Mouse (Mus musculus) layer of hippocampus, postnatal 10 days (tissue): ENCODE data around the gene Nfkbiz. TPM values are rescaled to one million over a fixed set of nuclear protein-coding genes. Genes with fewer than 3 reads are reported as not detected.
A peak's percentile ranks its signal among the peaks of the same experiment; 100 is the strongest.

Source experiments
- DNase-seq, 2 experiments: peaks; one replicate each; pipeline ENCODE4 v3.0.0; 2021; ENCODE audit warnings: low spot score in 2 of 2
- total RNA-seq, 2 experiments: library from RNA; stranded (reverse); gene quantifications; 2 replicates each; pipeline ENCODE4 v1.2.3; 2021

The Nfkbiz gene
- total RNA-seq, 2 experiments from 2014 or later = 4.4 to 4.5 TPM

DNA sequence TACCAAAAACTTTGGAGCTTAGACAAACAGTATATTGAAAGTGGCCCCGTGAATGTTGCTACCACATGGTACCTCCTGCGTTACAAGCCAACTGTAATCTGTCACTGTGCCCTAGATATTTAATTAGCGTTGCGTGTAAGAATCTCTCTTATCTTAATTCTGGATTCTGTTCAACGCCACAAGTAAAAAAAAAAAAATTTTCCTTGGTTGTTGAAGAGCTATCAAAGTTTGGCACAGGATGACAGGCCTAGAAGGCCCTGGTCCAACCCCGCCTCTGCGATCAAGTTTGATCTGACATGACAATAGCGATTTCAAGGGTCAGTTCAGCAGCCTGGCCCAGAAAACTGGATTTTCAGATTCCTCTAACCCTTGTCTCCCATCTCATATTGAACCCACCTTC lies 6.1 kb downstream of the Nfkbiz start:
- DNase-seq = no peak

DNA sequence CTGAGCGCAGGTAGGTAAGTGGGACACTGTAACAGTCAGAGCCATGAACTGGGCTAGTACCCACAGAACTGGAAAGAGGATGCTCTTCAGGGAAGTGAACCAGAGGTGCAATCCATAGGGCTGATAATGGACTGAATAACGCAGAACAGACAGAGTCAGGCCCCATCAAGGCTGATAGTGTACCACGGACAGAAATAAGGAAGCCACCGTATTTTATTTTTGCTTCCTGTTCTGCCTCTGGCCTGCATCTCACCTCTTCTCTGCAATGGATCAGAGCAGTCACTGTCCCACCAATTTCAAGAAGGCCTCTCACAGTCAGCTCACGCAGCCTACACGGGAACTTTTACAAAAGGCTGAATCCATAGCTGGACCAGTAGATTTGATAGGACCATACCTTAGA lies 6.7 kb downstream of the Nfkbiz start:
- DNase-seq = no peak

DNA sequence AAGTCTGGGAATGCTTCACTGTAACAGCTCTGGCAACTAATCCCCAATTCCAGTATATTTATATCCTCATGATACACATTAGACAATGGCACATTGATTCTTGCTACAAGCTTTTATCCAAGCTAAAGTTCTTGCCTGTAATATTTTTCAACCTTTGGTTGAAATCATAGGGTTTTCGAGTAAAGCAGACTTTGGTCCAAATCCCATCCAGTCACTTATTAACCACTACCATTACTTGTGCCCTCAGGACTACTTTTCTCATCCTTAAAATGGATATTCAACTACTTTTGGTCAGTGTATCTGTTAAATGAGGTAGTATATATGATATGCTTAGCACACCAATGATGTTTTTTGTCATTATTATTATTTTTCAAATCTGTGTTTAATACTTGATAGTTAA lies 7.2 kb downstream of the Nfkbiz start:
- DNase-seq = no peak

DNA sequence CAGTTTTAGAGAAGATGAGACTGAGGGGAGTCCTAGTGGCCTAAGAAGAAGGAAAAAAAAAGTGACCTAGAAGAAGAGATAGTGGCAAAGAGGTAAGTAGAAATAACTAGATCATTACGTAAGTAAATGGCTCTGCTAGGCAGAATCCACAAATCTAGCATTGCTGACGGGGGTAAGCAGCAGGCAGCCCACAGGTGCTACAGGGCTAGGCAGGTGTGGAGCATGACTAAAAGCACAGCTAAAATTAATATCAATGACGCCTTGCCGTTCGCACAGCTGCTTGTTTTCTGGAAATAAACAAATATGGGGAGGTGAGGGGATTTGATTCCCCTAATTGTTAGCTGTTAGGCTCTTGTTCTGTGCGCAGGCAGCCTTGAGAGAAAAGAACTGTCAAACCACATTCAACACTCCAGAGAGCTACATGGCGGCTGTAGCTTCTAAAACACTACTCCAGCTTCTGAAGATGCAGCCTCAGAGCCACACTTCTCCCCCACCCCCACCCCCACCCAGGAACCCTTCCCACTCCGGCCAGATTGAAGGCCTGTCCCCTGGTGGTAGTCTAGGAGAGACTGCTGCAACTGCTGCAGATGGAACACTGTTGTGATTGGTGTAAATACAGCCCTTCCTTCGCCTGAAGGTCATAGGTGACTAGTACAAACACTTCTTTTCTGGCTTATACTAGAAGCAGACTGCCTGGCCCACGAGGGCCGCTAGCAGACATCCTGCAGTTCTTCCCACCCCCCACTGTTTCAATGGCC lies 15.1 kb downstream of the Nfkbiz start:
- no peak for DNase-seq

DNA sequence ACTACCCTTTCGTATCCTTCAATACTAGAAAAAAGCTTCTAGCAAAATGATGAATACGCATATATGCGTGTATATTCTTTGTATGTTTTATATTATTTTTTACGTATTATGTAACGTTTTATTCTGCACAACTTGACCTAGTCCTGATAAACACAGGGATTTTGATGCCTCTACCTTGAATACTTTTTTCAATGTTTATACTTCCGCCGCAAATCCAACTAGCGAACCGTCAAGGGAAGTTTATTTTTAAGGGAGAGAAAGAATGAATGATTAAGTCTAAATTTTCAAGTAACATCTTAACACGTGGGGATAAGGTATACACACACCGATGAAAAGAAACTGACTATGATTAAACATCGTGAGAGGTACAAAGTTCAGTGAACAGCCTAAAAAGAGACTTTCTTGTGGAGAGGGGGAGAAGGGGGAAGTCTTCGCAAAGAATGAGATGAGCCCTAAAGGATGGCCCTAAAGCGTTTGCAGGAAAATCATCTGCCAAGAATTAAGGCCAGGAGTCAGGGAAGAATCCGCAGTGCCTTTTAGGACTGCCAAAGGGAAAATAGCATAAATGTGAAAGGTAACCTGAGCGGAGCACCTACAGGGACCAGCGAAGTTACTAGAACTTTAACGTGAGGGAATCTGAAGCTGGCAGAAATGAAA lies 15.8 kb downstream of the Nfkbiz start:
- no peak for DNase-seq

DNA sequence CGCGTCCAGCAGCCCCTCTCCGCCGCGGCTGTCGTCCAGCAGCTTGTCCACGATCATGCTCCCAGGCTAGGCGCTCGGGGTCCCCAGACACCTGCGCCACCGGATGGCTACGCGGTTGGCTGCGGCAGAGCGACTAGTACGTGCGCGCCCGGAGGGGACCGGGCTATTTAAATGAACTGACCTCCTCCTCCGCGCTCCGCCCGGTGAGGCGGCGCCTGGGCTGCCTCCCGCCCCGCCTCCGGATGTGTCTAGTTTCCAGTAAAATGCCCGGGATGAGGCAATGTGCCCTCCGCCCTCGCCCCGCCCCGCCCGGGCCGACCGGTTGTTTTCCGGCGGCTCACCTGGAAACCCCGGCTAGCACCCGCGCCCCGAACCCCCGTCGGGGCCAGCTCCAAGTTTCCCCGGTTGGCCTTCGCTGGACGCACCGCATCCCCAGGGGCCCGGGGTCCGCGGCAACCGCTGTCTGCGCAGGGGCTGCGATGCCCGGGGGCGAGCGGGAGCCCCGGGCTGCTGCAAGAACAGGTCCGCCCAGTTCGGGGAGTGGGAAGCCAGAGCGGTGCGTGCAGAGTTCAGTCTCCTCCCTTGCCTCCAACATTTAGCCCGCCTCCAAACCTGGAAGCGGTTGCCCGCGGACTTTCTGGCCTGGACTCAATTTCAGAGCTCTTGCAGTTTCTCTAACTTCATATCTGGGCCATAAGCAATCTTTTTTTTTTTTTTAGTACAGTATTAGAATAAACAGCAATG lies 16.5 kb downstream of the Nfkbiz start:
- peak; percentile 72 to 81 for DNase-seq

DNA sequence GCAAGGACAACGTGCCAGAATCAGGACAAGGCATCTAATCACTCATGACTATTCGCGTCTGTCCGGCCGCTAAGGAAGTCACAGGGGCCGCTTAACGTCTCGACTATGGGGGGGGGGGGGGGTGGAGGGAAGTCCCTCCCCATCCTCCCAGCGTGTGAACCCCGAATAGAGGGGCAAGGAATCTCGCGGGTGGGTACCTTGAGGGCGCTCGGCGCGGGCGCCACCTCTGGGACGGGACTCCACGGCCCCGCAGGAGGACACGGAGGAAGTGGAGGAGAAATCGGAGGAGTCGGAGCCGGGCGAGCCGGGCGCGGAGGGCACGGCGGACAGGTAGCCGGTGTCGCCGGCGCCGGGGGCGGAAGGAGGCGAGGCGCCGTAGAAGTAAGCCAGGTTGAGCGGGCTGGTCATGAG lies 17.1 kb downstream of the Nfkbiz start:
- no peak for DNase-seq

DNA sequence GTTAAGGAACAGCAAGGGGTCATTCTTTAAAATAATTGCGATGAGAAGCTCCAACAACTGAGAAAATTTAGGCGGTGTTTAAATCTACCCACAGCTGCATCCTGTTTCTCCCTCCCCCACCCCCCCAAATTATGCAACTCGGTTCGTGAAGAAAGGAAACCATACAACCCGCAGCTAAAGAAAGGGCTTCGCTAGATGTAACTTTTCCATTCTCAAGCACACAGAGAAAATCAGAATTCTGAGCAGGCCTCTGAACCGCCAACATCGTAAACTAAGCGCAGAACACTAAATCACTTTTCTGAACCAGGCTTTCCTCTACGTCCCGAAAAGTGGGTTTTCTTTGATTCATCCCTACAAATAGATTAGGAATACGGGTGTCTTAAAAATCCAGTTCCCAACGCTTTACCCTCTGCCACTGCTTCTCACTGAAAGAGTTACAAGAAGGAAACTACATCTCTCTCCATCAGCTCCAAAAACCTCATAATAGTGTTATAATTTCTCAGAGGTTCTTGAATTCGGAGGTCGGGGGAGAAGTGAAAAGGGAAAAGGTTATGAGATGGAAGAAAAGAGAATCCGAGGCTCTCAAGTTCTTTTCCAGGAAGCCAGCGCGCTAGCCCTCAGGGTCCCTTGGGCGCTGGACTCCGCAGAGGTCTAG lies 17.7 kb downstream of the Nfkbiz start:
- no peak for DNase-seq

DNA sequence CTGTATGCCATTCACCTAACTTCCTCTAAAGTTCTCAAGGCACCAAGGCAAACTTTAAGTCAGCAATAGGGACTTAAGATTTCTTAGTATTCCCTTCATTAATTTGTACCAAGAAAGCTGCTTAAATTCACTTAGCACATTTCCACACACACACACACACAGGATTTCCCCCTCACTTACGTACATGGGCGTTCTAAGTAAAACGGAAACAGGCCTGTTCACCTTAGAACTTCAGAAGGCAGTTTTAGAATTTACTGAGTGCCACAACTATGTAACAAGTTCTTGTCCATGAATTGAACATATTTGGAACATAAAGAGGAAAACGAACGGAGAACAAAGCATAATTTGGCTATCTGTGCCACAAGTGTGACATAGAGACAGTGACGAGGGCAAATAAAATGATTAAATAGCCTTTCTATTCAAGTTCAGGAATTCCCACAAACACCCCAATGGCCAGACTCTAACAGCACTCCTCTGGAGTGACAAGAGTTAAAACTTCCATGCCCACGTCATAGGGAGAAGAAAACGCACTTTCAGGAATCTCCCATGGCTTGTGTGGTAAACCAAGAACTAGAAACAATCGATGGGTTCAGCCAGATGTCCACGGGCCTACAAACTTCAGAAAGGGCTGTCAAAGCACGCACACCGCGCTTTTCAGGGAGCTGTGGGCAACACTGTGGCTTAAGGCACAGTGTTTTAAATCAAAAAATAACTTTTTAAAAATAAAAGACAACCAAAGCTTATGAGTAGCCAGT lies 18.4 kb downstream of the Nfkbiz start:
- DNase-seq = no peak

DNA sequence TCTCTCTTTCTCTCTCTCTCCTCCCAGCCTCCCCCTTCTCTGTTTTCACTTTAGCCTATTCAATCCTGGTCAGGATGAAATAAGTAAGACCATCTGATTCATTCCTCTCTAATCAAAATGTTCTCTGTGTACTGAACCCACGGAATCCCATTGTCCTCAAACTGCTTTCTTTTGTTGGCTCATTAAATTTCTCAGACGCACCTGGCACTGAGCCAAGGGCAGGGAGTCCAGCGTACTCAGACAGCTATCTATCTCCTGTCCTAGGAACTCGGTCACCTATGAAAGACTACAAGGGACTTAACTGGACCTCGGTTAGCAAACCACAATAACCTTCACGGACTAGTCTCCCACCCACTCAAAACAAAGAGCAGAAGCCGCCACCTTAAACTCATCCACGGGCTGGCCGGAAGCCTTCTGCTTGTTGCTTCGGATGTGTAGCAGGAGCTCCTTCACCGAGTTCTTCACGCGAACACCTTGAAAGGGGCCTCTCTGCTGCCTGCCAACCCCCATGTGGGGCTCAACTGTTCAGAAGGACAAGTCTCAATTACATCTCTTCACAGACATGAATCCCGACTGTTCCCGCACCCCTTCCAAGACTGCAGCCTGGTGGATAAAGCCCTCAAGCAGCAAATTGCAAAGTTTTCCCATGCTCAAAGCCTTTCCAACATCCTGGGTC lies 19.4 kb downstream of the Nfkbiz start:
- DNase-seq = peak; percentile 34

DNA sequence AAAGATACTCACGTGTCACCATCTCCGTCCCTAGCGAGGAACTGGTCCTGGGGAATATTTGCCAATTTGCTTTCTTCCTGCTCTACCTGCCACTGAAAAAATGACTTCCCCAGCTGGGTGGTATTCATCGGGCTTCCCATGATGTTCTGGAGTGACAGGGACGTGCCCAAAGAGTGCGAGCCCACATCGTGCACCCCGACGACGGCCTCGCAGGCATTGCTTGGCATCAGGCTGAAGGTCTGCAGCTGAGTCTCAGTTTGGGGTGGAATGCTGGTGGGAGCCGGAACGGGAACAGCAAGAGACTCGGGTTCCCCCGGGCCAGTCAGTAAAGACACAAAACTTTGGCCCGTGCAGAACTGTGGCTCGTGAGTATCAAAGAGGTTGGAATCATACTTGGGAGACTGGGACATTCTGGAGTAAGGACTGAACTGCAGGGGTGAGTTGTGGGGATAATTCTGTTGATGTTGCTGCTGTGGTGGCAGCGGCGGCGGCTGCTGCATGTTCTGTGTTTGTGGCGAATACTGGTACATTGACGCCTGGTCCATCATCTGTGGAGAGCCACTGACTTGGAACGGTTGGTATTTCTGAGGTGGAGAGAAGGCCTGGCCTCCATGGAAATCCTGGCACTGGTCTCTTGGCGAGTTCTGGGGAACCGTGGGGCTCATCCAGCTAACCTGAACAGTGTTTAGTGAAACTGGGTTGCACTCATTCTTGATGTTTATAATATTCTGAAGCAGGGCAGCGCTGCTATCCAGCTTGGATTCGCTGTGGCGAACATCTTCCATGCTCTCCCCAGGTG lies 20.8 kb downstream of the Nfkbiz start:
- no peak for DNase-seq

DNA sequence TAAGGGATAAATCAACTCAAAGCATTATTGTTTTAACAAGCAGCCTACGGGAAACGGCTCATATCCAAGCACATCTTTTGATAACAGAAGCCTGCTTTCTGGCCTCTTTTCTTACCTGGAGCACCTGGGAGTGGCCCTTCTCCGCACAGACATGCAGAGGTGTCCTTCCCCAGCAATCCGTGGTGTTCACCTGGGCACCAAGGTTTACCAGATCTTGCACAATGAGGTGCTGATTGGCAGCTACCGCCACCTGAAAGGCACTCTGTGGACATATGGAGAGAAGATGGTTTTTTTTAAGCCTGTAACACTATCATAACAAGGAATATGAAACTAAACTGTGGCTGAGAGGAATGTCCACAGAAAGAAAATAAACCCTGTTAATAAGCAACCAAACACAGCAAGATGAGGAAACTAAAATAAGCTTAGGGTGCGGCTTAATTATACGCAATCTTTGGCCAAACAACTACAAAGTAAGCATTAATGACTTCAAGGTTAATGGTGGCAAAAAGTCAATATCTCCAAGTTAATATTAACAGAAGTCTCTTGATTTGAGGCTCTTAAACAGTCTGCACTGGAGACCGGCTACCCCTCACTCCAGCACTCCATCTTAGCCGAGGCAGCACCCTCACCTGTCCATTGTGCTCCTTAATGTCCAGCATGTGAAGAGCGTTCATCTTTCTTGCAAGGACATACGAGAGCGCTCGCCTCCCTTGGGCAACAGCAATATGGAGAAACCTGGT lies 22.3 kb downstream of the Nfkbiz start:
- no peak for DNase-seq

DNA sequence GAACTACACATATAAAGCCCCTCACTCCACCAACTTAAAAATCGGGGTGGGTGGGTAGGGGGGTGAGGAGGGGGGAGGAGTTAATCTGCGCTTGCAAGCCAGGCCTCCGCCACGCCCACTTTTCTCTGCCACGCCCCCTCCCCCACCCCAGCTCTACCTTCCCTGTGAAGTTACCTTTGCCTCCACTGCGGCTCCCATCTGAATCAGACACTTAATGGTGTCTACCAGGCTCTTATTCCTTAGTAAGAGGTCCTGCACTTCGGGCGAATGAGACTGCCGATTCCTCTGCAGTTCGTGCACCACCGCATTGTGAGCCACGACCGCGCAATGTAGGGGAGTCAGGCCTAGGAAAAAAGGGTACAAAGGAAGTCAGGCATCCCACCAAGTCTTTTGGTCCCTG lies 23.2 kb downstream of the Nfkbiz start:
- no peak for DNase-seq

DNA sequence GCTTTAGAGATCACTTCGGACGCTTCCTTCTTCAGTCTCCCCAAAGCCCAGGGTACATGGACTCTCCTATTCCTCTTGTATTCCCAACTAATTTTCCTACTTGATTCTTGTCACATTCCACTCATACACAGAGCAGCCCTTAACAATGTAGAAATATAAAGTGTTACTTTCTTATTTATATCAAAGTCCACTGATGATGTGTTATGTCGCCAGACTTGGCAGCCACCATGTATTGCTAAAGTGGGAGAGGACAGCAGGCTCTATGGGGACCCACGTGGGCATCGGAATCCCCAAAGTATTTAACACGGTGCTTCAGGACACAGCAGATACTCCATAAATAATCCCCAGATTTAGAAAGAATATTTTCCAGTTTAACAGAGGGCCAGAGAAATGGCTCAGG lies 24.0 kb downstream of the Nfkbiz start:
- no peak for DNase-seq

DNA sequence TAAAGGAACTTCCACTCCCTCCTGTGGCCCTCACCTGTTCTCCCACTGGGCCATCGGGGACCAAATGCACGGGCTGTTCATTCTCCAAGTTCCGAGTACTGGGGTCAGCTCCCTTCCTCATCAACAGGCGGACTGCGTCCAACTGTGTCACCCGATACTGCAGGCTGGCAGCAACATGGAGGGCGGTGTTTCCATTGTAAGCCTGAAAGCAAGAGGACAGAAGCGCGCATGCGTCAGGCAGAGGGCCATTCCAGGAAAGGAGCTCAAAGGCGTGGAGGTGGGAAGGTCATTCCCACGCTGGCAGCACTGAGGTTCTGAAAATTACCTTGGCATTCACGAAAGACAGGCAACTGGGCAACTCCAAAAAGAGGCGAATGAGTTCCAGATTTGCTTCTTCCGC lies 24.8 kb downstream of the Nfkbiz start:
- peak in 1 of 2 experiments; percentile 42 for DNase-seq

DNA sequence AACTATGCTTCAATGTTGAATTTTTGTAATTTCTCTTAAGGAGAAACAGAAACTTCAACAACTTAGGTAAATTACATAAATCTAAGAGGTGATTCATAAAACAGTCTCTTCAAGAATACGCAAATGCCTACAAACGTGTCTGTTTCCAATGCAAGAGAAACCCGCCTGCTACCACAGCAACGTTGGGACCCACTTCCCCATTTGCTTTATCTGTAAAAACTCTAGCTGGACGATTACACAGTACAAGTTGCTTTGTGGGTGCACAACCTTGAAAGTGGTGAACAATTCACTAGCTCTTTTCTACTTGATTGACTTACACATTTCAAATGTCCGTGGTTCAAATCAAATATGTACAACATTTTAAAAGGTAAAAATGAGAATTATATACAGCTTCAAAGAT lies 26.9 kb downstream of the Nfkbiz start:
- DNase-seq = no peak

DNA sequence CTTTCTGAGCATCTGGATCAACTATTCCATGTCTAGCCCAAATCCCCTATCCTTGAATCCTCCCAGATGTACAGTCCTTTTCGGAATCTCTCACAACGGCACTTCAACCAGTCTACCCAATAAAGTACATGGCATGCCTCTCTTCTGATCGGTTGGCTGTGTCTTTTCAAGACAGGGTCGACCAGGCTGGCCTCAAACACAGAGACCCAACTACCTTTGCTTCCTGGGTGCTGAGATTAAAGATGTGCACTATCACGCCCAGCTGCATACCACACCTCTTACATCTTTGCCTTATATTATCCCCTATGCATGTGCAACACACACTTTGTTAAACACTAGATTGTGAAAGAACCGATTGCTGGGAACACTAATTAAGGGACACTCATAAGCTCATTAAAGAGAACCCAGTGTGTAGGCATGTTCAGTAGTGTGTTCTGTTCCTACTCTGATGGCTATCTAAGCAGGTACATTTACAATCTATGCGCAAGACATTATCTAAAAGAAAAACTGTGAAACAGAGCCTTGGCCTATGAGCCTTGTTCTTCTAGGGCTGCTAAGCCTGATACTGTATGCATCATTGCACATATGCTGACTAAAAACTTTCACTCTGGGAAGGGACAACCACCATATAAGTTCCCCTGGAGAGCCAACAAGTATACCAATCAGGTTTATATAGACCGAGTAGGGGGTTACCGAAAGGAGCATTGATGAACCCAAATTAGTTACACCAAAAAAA lies 28.8 kb downstream of the Nfkbiz start:
- no peak for DNase-seq

DNA sequence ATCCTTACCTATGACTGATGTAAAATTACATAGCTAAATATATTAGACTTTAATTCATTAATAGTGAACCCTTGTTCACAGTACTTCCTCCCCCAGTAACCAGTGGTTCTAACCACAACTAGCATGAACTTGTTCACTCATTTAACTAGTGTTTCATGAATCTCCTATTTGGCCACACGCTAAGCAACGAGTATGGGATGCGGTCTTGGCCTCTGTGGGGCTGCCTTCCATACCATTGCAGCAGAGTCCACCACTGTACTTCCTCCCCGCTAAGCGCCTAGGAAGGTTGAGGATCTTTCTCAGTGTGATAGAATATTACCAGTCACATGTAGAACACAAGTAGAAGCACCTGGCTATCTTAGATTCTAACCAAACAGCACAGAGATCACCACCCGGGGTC lies 29.4 kb downstream of the Nfkbiz start:
- DNase-seq = no peak
